In the genomic region with DNA sequence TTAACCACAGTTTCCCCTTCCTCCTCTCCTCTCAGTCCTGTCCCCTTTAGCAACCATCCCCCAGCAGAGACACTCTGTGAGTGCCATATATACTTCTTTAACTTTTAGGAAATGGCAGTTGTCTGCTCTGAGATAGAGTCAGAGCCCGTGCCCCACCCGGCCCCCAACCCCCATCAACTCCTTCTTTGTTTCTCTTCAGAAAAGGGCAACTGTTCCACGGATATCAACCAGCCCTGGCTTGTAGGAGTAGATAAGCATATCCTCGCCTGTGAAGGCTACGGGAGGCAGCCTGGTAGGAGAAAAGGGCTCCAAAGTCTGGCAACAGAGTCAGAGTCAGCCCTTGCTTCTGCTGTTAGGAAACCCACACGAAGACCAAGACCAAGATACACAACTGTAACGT, we compare ENCODE assay signal across 27 mouse cellular contexts.
DNase-seq lines count a peak whose midpoint lies in the region; ATAC-seq and TF ChIP-seq lines count a peak whose summit lies in the region.
"Had no signal": no experiment of that assay in that cellular context is flagged by ENCODE, and none has a peak within 500 bp of the region (broad histone marks: within the 10 kb centered on the region; RNA-seq: fewer than 3 reads in every experiment).

No protein-coding gene starts in this region.

- H3K4me2 ChIP-seq in liver, embryonic 12.5 days, result no peak overlapping the region
- H3K4me2 ChIP-seq in liver, embryonic 15.5 days, result no peak overlapping the region
- H3K4me2 ChIP-seq in hindbrain, postnatal 0 days (ENCODE audit: low read depth, low read length), result no peak overlapping the region
- H3K4me2 ChIP-seq: forebrain, embryonic 13.5 days; heart, embryonic 12.5 days; heart, embryonic 15.5 days; hindbrain, embryonic 14.5 days had no signal

- no peaks in the 10 kb centered on the region for H3K4me1 ChIP-seq in MEL (ENCODE audit: control insufficient read depth in 1 of 2, insufficient read depth in 2 of 2, low read length in 2 of 2)
- H3K4me1 ChIP-seq in liver, embryonic 12.5 days, result peaks cover 15% of the 10 kb centered on the region
- H3K4me1 ChIP-seq in liver, embryonic 15.5 days (replicated peaks), result no peaks in the 10 kb centered on the region; the same call in 1 of the 2 replicates
- no peaks in the 10 kb centered on the region for H3K4me1 ChIP-seq in hindbrain, postnatal 0 days (ENCODE audit: insufficient read depth, low read length)
- H3K4me1 ChIP-seq: forebrain, embryonic 10.5 days; forebrain, embryonic 13.5 days; heart, embryonic 12.5 days; heart, embryonic 15.5 days; hindbrain, embryonic 10.5 days had no signal

- no peaks in the 10 kb centered on the region for H3K27me3 ChIP-seq in MEL (ENCODE audit: control insufficient read depth in 1 of 2, insufficient read depth in 2 of 2, low read length in 2 of 2)
- H3K27me3 ChIP-seq in liver, embryonic 12.5 days (replicated peaks), result no peaks in the 10 kb centered on the region
- no peaks in the 10 kb centered on the region for H3K27me3 ChIP-seq in liver, embryonic 15.5 days
- no peaks in the 10 kb centered on the region for H3K27me3 ChIP-seq in hindbrain, postnatal 0 days (ENCODE audit: insufficient read depth, low read length)
- H3K27me3 ChIP-seq: CH12.LX; forebrain, embryonic 13.5 days; heart, embryonic 12.5 days; heart, embryonic 15.5 days had no signal

- H3K9me3 ChIP-seq in MEL (replicated peaks; ENCODE audit: insufficient read depth, low read length), result no peaks in the 10 kb centered on the region
- H3K9me3 ChIP-seq in liver, embryonic 12.5 days (replicated peaks), result no peaks in the 10 kb centered on the region
- no peaks in the 10 kb centered on the region for H3K9me3 ChIP-seq in liver, embryonic 15.5 days (replicated peaks)
- H3K9me3 ChIP-seq in hindbrain, postnatal 0 days (ENCODE audit: low read length), result no peaks in the 10 kb centered on the region
- H3K9me3 ChIP-seq: forebrain, embryonic 10.5 days; forebrain, embryonic 13.5 days; heart, embryonic 15.5 days; hindbrain, embryonic 10.5 days had no signal

- no peaks in the 10 kb centered on the region for H3K36me3 ChIP-seq in MEL (ENCODE audit: control insufficient read depth in 1 of 2, insufficient read depth in 2 of 2, low read length in 2 of 2)
- no peaks in the 10 kb centered on the region for H3K36me3 ChIP-seq in liver, embryonic 12.5 days
- H3K36me3 ChIP-seq in liver, embryonic 15.5 days (replicated peaks), result no peaks in the 10 kb centered on the region
- no peaks in the 10 kb centered on the region for H3K36me3 ChIP-seq in hindbrain, postnatal 0 days (ENCODE audit: insufficient read depth, low read length)
- H3K36me3 ChIP-seq: forebrain, embryonic 10.5 days; G1E; heart, embryonic 12.5 days; heart, embryonic 15.5 days; hindbrain, embryonic 10.5 days had no signal

- TF ChIP-seq POLR2A in MEL (IDR thresholded peaks at IDR 0.05; ENCODE audit: control insufficient read depth in 1 of 2, insufficient read depth in 1 of 2, low read depth in 1 of 2, low read length in 2 of 2, poor library complexity in 1 of 2), result no peak

- TF ChIP-seq CTCF in MEL (IDR thresholded peaks at IDR 0.05 in 2 of 3, conservative IDR thresholded peaks at IDR 0.05 in 1 of 3; ENCODE audit: control insufficient read depth in 1 of 3, insufficient read depth in 1 of 3, low read depth in 2 of 3, low read length in 3 of 3, poor library complexity in 1 of 3, severe bottlenecking in 1 of 3), result no peak
- no peak for TF ChIP-seq CTCF in hindbrain, postnatal 0 days (IDR thresholded peaks at IDR 0.05; ENCODE audit: low read depth)

- peak; percentile 40 for DNase-seq in MEL (ENCODE audit: low read depth, low spot score)
- peak; percentile 25 for DNase-seq in c-Kit-positive CD71-positive TER-119-negative erythroid progenitor cells, embryonic 14.5 days (ENCODE audit: low read depth)
- no peak for DNase-seq in hindbrain, postnatal 0 days (ENCODE audit: low spot score)
- no peak for DNase-seq in gastrocnemius, postnatal 10 days
- no peak for DNase-seq in cerebellum, adult 8-10 months
- DNase-seq: adrenal gland, adult 8-10 months; adrenal gland, postnatal 25 days; B cell, adult 2 months; cerebellum, adult 11-12 months; cerebellum, adult 9-10 months; cerebellum, postnatal 14 days; gastrocnemius, postnatal 14 days; heart, adult 18-20 months; heart, postnatal 10 days; heart, postnatal 36 days had no signal

- no peaks in the 10 kb centered on the region for H3K79me2 ChIP-seq in MEL (ENCODE audit: control insufficient read depth, insufficient read depth, low read length, poor library complexity)

- TF ChIP-seq EP300 in MEL (IDR thresholded peaks at IDR 0.05; ENCODE audit: low read depth in 1 of 2, low read length in 2 of 2), result peak in 1 of 2 experiments; percentile 52; a peak in 1 of 4 replicates

- H3K27ac ChIP-seq in MEL (ENCODE audit: control insufficient read depth, low read depth, low read length), result peak overlapping the region; percentile 52; the same call in 1 of the 2 replicates
- no peak overlapping the region for H3K27ac ChIP-seq in liver, embryonic 12.5 days
- no peak overlapping the region for H3K27ac ChIP-seq in liver, embryonic 15.5 days (replicated peaks)
- H3K27ac ChIP-seq in hindbrain, postnatal 0 days, result no peak overlapping the region
- H3K27ac ChIP-seq: forebrain, embryonic 10.5 days; forebrain, embryonic 13.5 days; heart, embryonic 15.5 days; hindbrain, embryonic 10.5 days; hindbrain, embryonic 14.5 days had no signal

- 26% methylated on average over 7 of the region's 7 CpGs for WGBS in liver, embryonic 12.5 days (ENCODE audit: insufficient replicate concordance)
- 17% methylated on average over 7 of the region's 7 CpGs for WGBS in liver, embryonic 15.5 days (ENCODE audit: insufficient replicate concordance)
- 78% methylated on average over 7 of the region's 7 CpGs for WGBS in hindbrain, postnatal 0 days

- ATAC-seq in liver, embryonic 12.5 days, result peak; percentile 81
- ATAC-seq in liver, embryonic 15.5 days (ENCODE audit: insufficient read depth), result peak; percentile 34; the same call in 1 of the 2 replicates
- no peak for ATAC-seq in hindbrain, postnatal 0 days
- ATAC-seq: activated CD4-positive, CD25-positive, alpha-beta regulatory T cell, adult 4 months; forebrain, embryonic 13.5 days; forebrain, embryonic 16.5 days had no signal

- no peak for TF ChIP-seq RAD21 in MEL (IDR thresholded peaks at IDR 0.05; ENCODE audit: low read depth, low read length)

- no peak overlapping the region for H3K4me3 ChIP-seq in MEL (ENCODE audit: control insufficient read depth in 1 of 2, insufficient read depth in 1 of 2, low read depth in 2 of 2, low read length in 2 of 2)
- H3K4me3 ChIP-seq in liver, embryonic 12.5 days, result no peak overlapping the region
- H3K4me3 ChIP-seq in liver, embryonic 15.5 days (replicated peaks), result no peak overlapping the region
- no peak overlapping the region for H3K4me3 ChIP-seq in hindbrain, postnatal 0 days (ENCODE audit: low read length)
- H3K4me3 ChIP-seq: forebrain, embryonic 10.5 days; forebrain, embryonic 13.5 days; heart, embryonic 12.5 days; heart, embryonic 15.5 days; hindbrain, embryonic 10.5 days had no signal

- H3K9ac ChIP-seq in MEL (ENCODE audit: control insufficient read depth, low read depth, low read length, poor library complexity, severe bottlenecking), result no peak overlapping the region
- H3K9ac ChIP-seq in liver, embryonic 12.5 days, result no peak overlapping the region
- H3K9ac ChIP-seq in liver, embryonic 15.5 days, result no peak overlapping the region
- no peak overlapping the region for H3K9ac ChIP-seq in hindbrain, postnatal 0 days (replicated peaks; ENCODE audit: low read length)
- H3K9ac ChIP-seq: forebrain, embryonic 13.5 days; heart, embryonic 12.5 days; heart, embryonic 15.5 days; hindbrain, embryonic 14.5 days had no signal

TF ChIP-seq in MEL, 35 proteins besides CTCF, POLR2A, EP300 and RAD21:
- TF ChIP-seq JUND (IDR thresholded peaks at IDR 0.05; ENCODE audit: low read depth, low read length) (no peak), ZMIZ1 (IDR thresholded peaks at IDR 0.05; ENCODE audit: low read depth, low read length) (no peak), USF1 (IDR thresholded peaks at IDR 0.05; ENCODE audit: low read depth, low read length) (no peak), MYB (IDR thresholded peaks at IDR 0.05; ENCODE audit: low read depth, low read length) (no peak), MAX (IDR thresholded peaks at IDR 0.05; ENCODE audit: low read length) (no peak), MEF2A (IDR thresholded peaks at IDR 0.05; ENCODE audit: extremely low read depth, insufficient replicate concordance, low read depth, low read length, poor library complexity, severe bottlenecking) (no peak), MYC (IDR thresholded peaks at IDR 0.05; ENCODE audit: low read depth, low read length) (no peak), TCF12 (IDR thresholded peaks at IDR 0.05; ENCODE audit: low read depth, low read length) (peak; percentile 23; the same call in 1 of the 2 replicates)

Comparison
In these comparisons a context has a peak if more than half of its experiments do, and no peak if none do; other contexts are left out.
1. DNase-seq: peak in MEL (single experiment) and c-Kit-positive CD71-positive TER-119-negative erythroid progenitor cells, embryonic 14.5 days (single experiment); none in hindbrain, postnatal 0 days (single experiment), gastrocnemius, postnatal 10 days (single experiment) and cerebellum, adult 8-10 months (single experiment).